Mouse (Mus musculus) neural tube, embryonic 15.5 days (tissue): ENCODE data around the gene Ddx17. TPM values are rescaled to one million over a fixed set of nuclear protein-coding genes. Genes with fewer than 3 reads are reported as not detected.

Experiments
- ATAC-seq: fragments of 200-750 bp; cut with Nextera tagmentation; 2 replicates; pipeline ENCODE4 v1.8.0; 2017; ENCODE audit warnings: mild to moderate bottlenecking, moderate TSS enrichment, moderate library complexity; ENCODE audit not compliant: low FRiP score
- H3K27ac ChIP-seq: fragments of 300-500 bp; sonication (generic); replicated peaks from 2 replicates; pipeline ENCODE4 v1.5.1; 2015; ENCODE audit warnings: mild to moderate bottlenecking, inconsistent platforms
- H3K27me3 ChIP-seq: fragments of 300-500 bp; sonication (generic); replicated peaks from 2 replicates; pipeline ENCODE4 v1.6.1; 2015; ENCODE audit warnings: inconsistent platforms
- H3K36me3 ChIP-seq: fragments of 300-500 bp; sonication (generic); 2 replicates; pipeline ENCODE4 v1.6.1; 2015; ENCODE audit warnings: inconsistent platforms
- H3K4me1 ChIP-seq: fragments of 300-500 bp; sonication (generic); 2 replicates; pipeline ENCODE4 v1.6.1; 2015; ENCODE audit warnings: inconsistent platforms
- H3K4me2 ChIP-seq: fragments of 300-500 bp; sonication (generic); 2 replicates; pipeline ENCODE4 v1.6.1; 2015; ENCODE audit warnings: inconsistent platforms, mild to moderate bottlenecking, moderate library complexity
- H3K4me3 ChIP-seq: fragments of 300-500 bp; sonication (generic); replicated peaks from 2 replicates; pipeline ENCODE4 v1.5.1; 2015; ENCODE audit warnings: mild to moderate bottlenecking, inconsistent platforms
- H3K9ac ChIP-seq: fragments of 300-500 bp; sonication (generic); replicated peaks from 2 replicates; pipeline ENCODE4 v1.6.1; 2015; ENCODE audit warnings: mild to moderate bottlenecking, inconsistent platforms
- H3K9me3 ChIP-seq: fragments of 300-500 bp; sonication (generic); replicated peaks from 2 replicates; pipeline ENCODE4 v1.6.1; 2016; ENCODE audit warnings: inconsistent platforms
- WGBS: fragments of 180-500 bp; shearing (Covaris S2); methylation state at CpG from one replicate; pipeline ENCODE4 v1.1.7; 2015; ENCODE audit warnings: mixed read lengths; 5-methylcytosine and 5-hydroxymethylcytosine counted together
- polyA plus RNA-seq: library from polyadenylated mRNA; unstranded; fragments of >200 nt; fragmentation: Nextera tagmentation; extraction: Ambion mirVana; gene quantifications from 2 replicates; pipeline ENCODE4 v1.2.1, GENCODE M21; 2015

The Ddx17 gene
- polyA plus RNA-seq, 1 experiment from 2014 or later: 47.9 TPM

GRCm38 (mm10) chr15:79545496-79545895 is 1.0 kb downstream of the Ddx17 start:
- no peak for ATAC-seq

DNA sequence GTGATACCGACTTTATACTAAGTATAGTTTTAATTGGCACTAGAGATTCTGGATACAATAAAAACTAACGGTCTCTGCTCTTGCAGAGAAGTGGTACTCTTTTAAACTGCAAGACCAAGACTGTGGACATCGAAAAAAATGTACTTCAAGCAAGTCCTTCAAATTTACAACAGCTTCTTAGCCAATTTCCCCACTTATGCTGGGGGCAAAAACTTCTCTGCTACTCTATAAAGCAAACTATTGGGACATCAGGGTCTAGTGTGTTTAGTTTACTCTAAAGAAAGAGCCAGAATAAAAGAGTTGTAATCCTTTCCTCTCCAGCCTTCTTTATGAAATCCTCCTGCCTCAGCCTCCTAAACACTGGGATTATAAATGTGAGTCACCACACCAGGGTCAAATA is 2.6 kb downstream of the Ddx17 start:
- no peaks in the 10 kb centered on the region for H3K27me3 ChIP-seq
- H3K27ac ChIP-seq: no peak overlapping the region
- peaks cover 49% of the 10 kb centered on the region for H3K36me3 ChIP-seq
- no peaks in the 10 kb centered on the region for H3K9me3 ChIP-seq
- peak overlapping the region; percentile 69 for H3K4me2 ChIP-seq
- no peak for ATAC-seq
- H3K4me1 ChIP-seq: peaks cover 32% of the 10 kb centered on the region
- no peak overlapping the region for H3K9ac ChIP-seq
- 95% methylated on average over 3 of the region's 3 CpGs for WGBS
- peak overlapping the region; percentile 84 for H3K4me3 ChIP-seq

More at GRCm38 (mm10) chr15:79545496-79545895, 1.0 kb downstream of the Ddx17 start:
- H3K4me2 ChIP-seq: peak overlapping the region; percentile 69
- peak overlapping the region; percentile 99 for H3K27ac ChIP-seq
- WGBS: under 1% methylated on average over 3 of the region's 3 CpGs
- peaks cover 31% of the 10 kb centered on the region for H3K4me1 ChIP-seq
- H3K9ac ChIP-seq: peak overlapping the region; percentile 97
- peaks cover 34% of the 10 kb centered on the region for H3K36me3 ChIP-seq
- H3K27me3 ChIP-seq: no peaks in the 10 kb centered on the region
- H3K9me3 ChIP-seq: no peaks in the 10 kb centered on the region
- H3K4me3 ChIP-seq: peak overlapping the region; percentile 84

DNA sequence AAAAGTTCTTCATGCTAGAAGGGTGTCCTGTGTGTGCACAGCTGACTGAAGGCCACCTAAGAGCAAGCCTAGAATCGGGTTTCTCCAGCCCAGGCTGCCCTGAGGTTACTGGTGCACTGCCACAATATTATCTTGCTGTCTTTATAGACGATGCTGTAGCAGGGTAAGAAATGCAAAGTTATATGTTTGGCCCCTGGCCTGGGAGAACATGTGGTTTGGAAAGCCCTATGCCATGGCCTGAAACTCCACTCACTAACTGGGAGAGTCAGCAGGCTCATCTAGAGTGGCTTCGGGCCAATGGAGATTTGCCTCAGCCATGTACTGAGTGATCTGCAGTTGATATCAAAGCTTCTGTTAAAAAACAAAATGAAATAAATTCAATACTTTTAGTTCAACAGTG is 12.7 kb downstream of the Ddx17 start:
- no peaks in the 10 kb centered on the region for H3K27me3 ChIP-seq
- H3K9ac ChIP-seq: no peak overlapping the region
- peaks cover 95% of the 10 kb centered on the region for H3K36me3 ChIP-seq
- H3K27ac ChIP-seq: no peak overlapping the region
- WGBS: 93% methylated on average over 3 of the region's 3 CpGs
- H3K9me3 ChIP-seq: no peaks in the 10 kb centered on the region
- H3K4me3 ChIP-seq: no peak overlapping the region
- no peaks in the 10 kb centered on the region for H3K4me1 ChIP-seq
- H3K4me2 ChIP-seq: no peak overlapping the region
- ATAC-seq: no peak

DNA sequence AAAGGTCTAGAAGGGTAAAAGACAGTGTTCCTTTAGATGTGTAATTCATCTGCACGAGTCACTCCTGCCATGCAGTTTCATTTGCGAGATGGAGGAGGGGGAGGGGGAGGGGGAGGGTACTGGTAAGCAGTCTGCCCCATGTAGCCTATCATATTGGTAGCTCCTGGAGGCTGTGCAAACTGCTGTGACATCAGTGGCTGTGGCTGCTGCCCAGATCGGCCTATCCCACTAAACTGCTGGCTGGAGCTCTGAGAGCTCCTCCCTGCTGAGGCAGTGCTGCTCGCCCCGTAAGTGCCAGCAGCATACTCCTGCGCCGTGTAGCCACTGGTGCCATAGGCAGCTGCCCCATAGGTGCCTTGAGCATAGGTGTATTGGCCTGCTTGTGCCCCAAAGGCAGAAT is 16.6 kb downstream of the Ddx17 start:
- Histone ChIP-seq H3K4me1 (no peaks in the 10 kb centered on the region), H3K4me2 (no peak overlapping the region), H3K27ac (no peak overlapping the region), H3K9ac (no peak overlapping the region), H3K36me3 (peaks cover 85% of the 10 kb centered on the region), H3K9me3 (no peaks in the 10 kb centered on the region), H3K4me3 (no peak overlapping the region), H3K27me3 (no peaks in the 10 kb centered on the region)
- WGBS: 82% methylated on average over 7 of the region's 7 CpGs
- ATAC-seq: no peak

DNA sequence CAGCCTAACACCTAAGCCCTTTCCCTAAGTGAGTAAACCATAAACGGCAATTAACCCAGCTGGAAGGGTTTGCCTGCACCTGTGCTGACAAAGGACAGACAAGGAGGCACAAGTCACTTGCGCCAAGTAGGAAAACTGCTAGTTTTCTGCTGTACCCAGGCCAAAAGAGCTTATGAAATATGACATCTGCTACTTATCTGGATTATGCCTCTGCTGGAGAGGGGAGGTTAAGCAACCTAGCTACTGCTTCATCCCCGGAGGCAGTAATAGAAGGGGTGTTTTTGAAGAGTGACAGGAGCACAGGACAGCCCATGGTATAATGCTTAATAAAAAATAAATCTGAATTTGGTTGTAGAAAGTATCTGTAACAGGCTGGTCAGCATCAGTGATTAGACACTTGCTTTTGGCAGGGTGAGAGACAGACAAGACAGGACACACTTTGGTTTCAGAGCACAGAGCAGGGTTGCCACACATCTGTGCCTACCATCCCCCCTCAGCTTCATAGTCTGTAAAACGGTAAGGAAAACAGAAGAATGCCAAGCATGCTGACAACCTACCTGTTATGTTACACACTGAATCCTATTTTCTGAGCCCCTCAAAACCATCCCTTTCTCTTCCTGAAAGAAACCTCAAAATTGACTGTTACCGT is 18.4 kb downstream of the Ddx17 start:
- H3K4me3 ChIP-seq: no peak overlapping the region
- no peak overlapping the region for H3K9ac ChIP-seq
- no peaks in the 10 kb centered on the region for H3K4me1 ChIP-seq
- peaks cover 69% of the 10 kb centered on the region for H3K36me3 ChIP-seq
- H3K9me3 ChIP-seq: no peaks in the 10 kb centered on the region
- H3K4me2 ChIP-seq: no peak overlapping the region
- no peak for ATAC-seq
- 81% methylated on average over 5 of the region's 5 CpGs for WGBS
- no peaks in the 10 kb centered on the region for H3K27me3 ChIP-seq
- no peak overlapping the region for H3K27ac ChIP-seq

GRCm38 (mm10) chr15:79527192-79527591 is 19.3 kb downstream of the Ddx17 start:
- WGBS: 81% methylated on average over 4 of the region's 4 CpGs
- no peak overlapping the region for H3K4me3 ChIP-seq
- no peak for ATAC-seq
- no peak overlapping the region for H3K27ac ChIP-seq
- no peak overlapping the region for H3K4me2 ChIP-seq
- H3K4me1 ChIP-seq: no peaks in the 10 kb centered on the region
- H3K9ac ChIP-seq: no peak overlapping the region
- no peaks in the 10 kb centered on the region for H3K9me3 ChIP-seq
- no peaks in the 10 kb centered on the region for H3K27me3 ChIP-seq
- H3K36me3 ChIP-seq: peaks cover 61% of the 10 kb centered on the region

DNA sequence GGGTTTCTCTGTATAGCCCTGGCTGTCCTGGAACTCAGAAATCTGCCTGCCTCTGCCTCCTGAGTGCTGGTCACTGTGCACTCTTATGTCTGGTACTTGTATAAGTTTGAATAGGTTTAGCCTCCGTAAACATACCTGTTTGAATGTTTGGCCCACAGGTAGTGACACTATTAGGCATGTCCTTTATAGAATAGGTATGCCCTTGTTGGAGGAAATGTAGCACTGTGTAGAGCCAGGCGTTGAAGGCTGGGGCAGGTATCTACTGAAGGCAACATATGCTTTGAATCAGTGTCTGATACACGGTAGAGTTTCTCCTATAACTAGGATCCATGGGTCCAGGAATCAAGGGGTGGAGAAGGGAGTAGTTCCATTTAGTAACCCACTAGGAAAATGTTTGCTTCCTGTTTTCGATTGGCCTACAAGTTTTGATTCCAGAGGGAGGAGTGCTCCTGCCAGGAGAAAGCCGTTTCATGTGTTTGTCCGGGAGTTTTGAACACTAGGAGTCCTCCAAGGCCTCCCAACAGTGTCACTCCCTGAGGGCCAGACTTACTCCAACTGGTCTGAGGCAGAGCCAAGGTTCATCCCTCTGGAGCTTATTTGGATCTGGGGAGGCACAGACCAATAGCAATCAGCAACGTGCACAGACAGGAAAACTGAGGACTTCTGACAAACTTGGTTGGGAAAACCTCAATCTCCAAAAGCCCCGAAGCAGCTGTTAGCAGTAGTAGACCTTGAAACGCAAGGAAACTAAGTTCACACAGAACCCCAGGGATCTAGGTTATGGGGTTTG is 20.4 kb downstream of the Ddx17 start:
- peaks cover 52% of the 10 kb centered on the region for H3K36me3 ChIP-seq
- WGBS: 58% methylated on average over 9 of the region's 9 CpGs
- ATAC-seq: peak; percentile 53; the same call in 1 of the 2 replicates
- no peak overlapping the region for H3K9ac ChIP-seq
- H3K27me3 ChIP-seq: no peaks in the 10 kb centered on the region
- no peak overlapping the region for H3K4me3 ChIP-seq
- H3K27ac ChIP-seq: no peak overlapping the region
- no peaks in the 10 kb centered on the region for H3K4me1 ChIP-seq
- H3K4me2 ChIP-seq: no peak overlapping the region
- no peaks in the 10 kb centered on the region for H3K9me3 ChIP-seq

GRCm38 (mm10) chr15:79525564-79525963 is 21.0 kb downstream of the Ddx17 start:
- no peak overlapping the region for H3K27ac ChIP-seq
- H3K27me3 ChIP-seq: no peaks in the 10 kb centered on the region
- H3K36me3 ChIP-seq: peaks cover 46% of the 10 kb centered on the region
- 82% methylated on average over 5 of the region's 5 CpGs for WGBS
- H3K9ac ChIP-seq: no peak overlapping the region
- H3K4me3 ChIP-seq: no peak overlapping the region
- no peak overlapping the region for H3K4me2 ChIP-seq
- ATAC-seq: no peak
- no peaks in the 10 kb centered on the region for H3K9me3 ChIP-seq
- no peaks in the 10 kb centered on the region for H3K4me1 ChIP-seq

DNA sequence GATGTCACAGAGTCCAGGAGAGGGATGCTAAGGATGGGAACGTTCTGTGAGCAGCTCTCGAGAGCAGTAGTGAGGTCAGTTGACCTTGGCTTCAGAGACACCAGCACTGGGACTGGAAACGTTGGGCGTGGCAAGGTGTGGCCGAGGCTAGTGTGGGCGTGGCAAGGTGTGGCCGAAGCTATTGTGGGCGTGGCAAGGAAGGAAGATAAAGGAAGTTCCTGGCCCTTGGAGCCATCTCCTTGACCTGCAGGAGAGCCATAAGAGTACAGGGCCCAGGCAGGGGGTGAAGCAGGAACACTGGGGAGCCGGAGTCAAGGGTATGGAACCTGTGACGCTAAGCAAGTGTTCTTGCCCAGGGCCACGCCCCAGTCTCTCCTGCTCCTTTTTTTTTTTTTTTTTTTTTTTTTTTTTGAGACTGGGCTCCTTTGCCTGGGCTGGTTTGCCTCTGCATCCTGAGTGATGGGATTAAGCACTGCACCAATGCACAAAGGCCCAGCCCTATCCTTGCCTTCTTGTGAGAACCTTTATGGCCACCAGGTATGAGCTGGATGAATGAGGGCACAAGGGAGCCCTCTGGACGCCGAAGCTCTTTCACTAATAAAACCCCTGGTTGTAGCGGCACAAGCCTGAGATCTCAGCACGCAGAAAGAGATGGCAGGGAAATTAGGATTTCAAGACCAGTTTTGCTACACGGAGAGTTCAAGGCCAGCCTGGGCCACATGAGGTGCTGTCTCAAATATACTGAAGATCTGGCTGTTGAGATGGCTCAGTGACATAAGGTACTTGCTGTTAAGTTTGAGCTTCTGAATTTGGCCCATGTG is 26.9 kb downstream of the Ddx17 start:
- Histone ChIP-seq H3K4me3 (no peak overlapping the region), H3K27ac (no peak overlapping the region), H3K9me3 (no peaks in the 10 kb centered on the region), H3K4me2 (no peak overlapping the region), H3K27me3 (peaks cover 36% of the 10 kb centered on the region), H3K36me3 (no peaks in the 10 kb centered on the region), H3K9ac (no peak overlapping the region), H3K4me1 (peaks cover 12% of the 10 kb centered on the region)
- ATAC-seq: no peak
- 48% methylated on average over 16 of the region's 16 CpGs for WGBS

DNA sequence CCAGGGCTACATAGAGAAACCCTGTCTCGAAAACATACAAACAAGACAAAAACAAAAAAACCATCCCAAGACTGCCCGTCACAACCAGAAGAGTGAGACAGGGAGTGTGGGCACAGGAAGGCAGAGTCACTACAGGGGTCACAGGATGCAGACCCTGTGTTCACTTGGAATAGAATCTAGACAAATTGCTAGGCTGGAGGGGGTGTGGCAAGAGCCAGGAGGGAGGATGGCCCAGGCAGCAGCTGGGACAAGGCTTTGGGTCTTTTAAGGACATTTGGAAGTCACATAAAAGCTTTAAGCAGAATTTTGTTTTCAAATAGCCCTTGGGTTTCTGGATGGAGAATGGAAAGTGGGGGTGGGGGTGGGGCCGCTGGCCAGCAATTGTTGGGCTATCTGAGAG is 28.0 kb downstream of the Ddx17 start:
- no peak overlapping the region for H3K9ac ChIP-seq
- H3K4me2 ChIP-seq: no peak overlapping the region
- H3K27me3 ChIP-seq: peaks cover 47% of the 10 kb centered on the region
- H3K4me3 ChIP-seq: no peak overlapping the region
- H3K9me3 ChIP-seq: no peaks in the 10 kb centered on the region
- ATAC-seq: no peak
- H3K36me3 ChIP-seq: no peaks in the 10 kb centered on the region
- H3K4me1 ChIP-seq: peaks cover 12% of the 10 kb centered on the region
- WGBS: 83% methylated on average over 3 of the region's 3 CpGs
- H3K27ac ChIP-seq: no peak overlapping the region

DNA sequence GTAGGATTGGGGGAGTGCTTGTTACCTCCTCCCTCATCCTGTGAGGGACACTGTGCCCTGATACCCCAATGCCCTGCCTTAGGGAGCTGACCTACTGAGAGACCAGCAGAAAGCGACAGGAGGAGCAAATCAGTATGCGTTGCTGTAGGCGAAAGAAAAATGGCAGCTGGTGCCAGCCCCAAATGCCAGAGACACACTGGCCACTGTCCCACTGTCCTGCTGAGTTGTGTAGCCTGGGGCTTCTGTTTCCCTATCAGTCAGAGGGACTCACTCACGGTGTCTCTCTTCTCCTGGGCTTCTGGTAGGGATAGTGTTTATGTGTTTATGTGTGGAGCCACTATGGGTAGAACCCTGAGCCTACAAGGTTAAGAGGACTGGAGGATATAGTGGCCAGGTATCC is 28.8 kb downstream of the Ddx17 start:
- Histone ChIP-seq H3K4me1 (peaks cover 12% of the 10 kb centered on the region), H3K27ac (no peak overlapping the region), H3K27me3 (peaks cover 53% of the 10 kb centered on the region), H3K9me3 (no peaks in the 10 kb centered on the region), H3K9ac (no peak overlapping the region), H3K36me3 (no peaks in the 10 kb centered on the region), H3K4me2 (peak overlapping the region; percentile 85; the same call in 1 of the 2 replicates), H3K4me3 (no peak overlapping the region)
- no peak for ATAC-seq
- 45% methylated on average over 4 of the region's 4 CpGs for WGBS
